Mouse (Mus musculus) hematopoietic multipotent progenitor cell, adult 10-12 weeks (in vitro differentiated cells): ENCODE data around the gene Rnf26. TPM values are rescaled to one million over a fixed set of nuclear protein-coding genes. Genes with fewer than 3 reads are reported as not detected.

Experiments
- polyA plus RNA-seq: library from polyadenylated mRNA; stranded (reverse); fragments of >175 nt; gene quantifications from 2 replicates; pipeline ENCODE4 v1.2.3, GENCODE M21; 2012; ENCODE audit warnings: low replicate concordance

Gene Rnf26
- polyA plus RNA-seq, result 15.4 and 36.4 TPM in 2 replicates

GRCm38 (mm10) chr9:44113105-44113789 lies at the start of gene Rnf26, which contains the start of gene Gm49380:
Gene Rnf26, minus strand, starts transcription at chr9:44113517.
Gene Gm49380, minus strand, starts transcription at chr9:44113500.

GRCm38 (mm10) chr9:44134101-44134850 lies 21.0 kb upstream of the Rnf26 start, which contains the start of gene Mcam:
Gene Mcam, plus strand, starts transcription at chr9:44134469.

GRCm38 (mm10) chr9:44107110-44107509 lies 6.2 kb downstream of the Rnf26 start, which contains the start of gene C1qtnf5:
Gene C1qtnf5, plus strand, starts transcription at chr9:44107245.

GRCm38 (mm10) chr9:44101490-44101889 lies 11.8 kb downstream of the Rnf26 start, which contains the start of gene Mfrp:
Gene Mfrp, plus strand, starts transcription at chr9:44101729.

GRCm38 (mm10) chr9:44066785-44067225 lies 46.5 kb downstream of the Rnf26 start, which contains the start of gene Usp2:
Gene Usp2, plus strand, starts transcription at chr9:44067021.

Other genes starting within 250 kb of the Rnf26 start
- 101 and 336 TPM in 2 replicates for gene Thy1, start 70.1 kb downstream of the Rnf26 start, polyA plus RNA-seq
- gene Usp2, start 46.5 kb downstream of the Rnf26 start, polyA plus RNA-seq, result 1.7 and 4.3 TPM in 2 replicates
- gene Mfrp, start 11.8 kb downstream of the Rnf26 start, polyA plus RNA-seq, result not detected in 2 replicates
- 0.13 TPM in 1 of 2 replicates, not detected in the other for gene C1qtnf5, start 6.3 kb downstream of the Rnf26 start, polyA plus RNA-seq
- gene Gm49380, start within 50 bp of the Rnf26 start, polyA plus RNA-seq, result not detected in 2 replicates
- gene Mcam, start 21.0 kb upstream of the Rnf26 start, polyA plus RNA-seq, result 2.2 and 2.4 TPM in 2 replicates
- 24.4 and 63.9 TPM in 2 replicates for gene Cbl, start 120.5 kb upstream of the Rnf26 start, polyA plus RNA-seq
- not detected in 2 replicates for gene Ccdc153, start 127.2 kb upstream of the Rnf26 start, polyA plus RNA-seq
- 0.12 TPM in 1 of 2 replicates, not detected in the other for gene Pdzd3, start 138.0 kb upstream of the Rnf26 start, polyA plus RNA-seq
- 9.7 and 13.4 TPM in 2 replicates for gene Nlrx1, start 155.1 kb upstream of the Rnf26 start, polyA plus RNA-seq
- gene Abcg4, start 175.1 kb upstream of the Rnf26 start, polyA plus RNA-seq, result 0.55 and 16.6 TPM in 2 replicates
- gene Hinfp, start 192.2 kb upstream of the Rnf26 start, polyA plus RNA-seq, result 6.5 and 11.9 TPM in 2 replicates
- 71.2 and 157 TPM in 2 replicates for gene C2cd2l, start 206.8 kb upstream of the Rnf26 start, polyA plus RNA-seq
- 6.6 and 8.5 TPM in 2 replicates for gene Dpagt1, start 212.5 kb upstream of the Rnf26 start, polyA plus RNA-seq
- 328 and 392 TPM in 2 replicates for gene H2afx, start 221.2 kb upstream of the Rnf26 start, polyA plus RNA-seq
- gene Hmbs, start 230.7 kb upstream of the Rnf26 start, polyA plus RNA-seq, result 18.2 and 149 TPM in 2 replicates
- gene Vps11, start 248.2 kb upstream of the Rnf26 start, polyA plus RNA-seq, result 16.2 and 21.1 TPM in 2 replicates